Mouse (Mus musculus) liver, postnatal 0 days (tissue): ENCODE results near the gene Kcnj15. TPM values are rescaled to one million over a fixed set of nuclear protein-coding genes. Genes with fewer than 3 reads are reported as not detected.
A peak's percentile ranks its signal among the peaks of the same experiment; 100 is the strongest.

Experiments used
- ATAC-seq: fragments of 200-750 bp; cut with Nextera tagmentation; 2 replicates; pipeline ENCODE4 v1.8.0; 2017; ENCODE audit warnings: mild to moderate bottlenecking, moderate library complexity
- DNase-seq: peaks from one replicate; pipeline ENCODE4 v3.0.0-alpha.2; 2016
- H3K27ac ChIP-seq: fragments of 300-500 bp; sonication (generic); 2 replicates; pipeline ENCODE4 v1.5.1; 2014; ENCODE audit warnings: antibody characterized with exemption, moderate library complexity, mild to moderate bottlenecking, low read depth
- H3K27me3 ChIP-seq: fragments of 300-500 bp; sonication (generic); 2 replicates; pipeline ENCODE4 v1.6.1; 2014; ENCODE audit warnings: low read length, control low read depth, mixed read lengths; ENCODE audit not compliant: insufficient read depth
- H3K36me3 ChIP-seq: fragments of 300-500 bp; sonication (generic); replicated peaks from 2 replicates; pipeline ENCODE4 v1.6.1; 2014; ENCODE audit warnings: mild to moderate bottlenecking, control low read depth, low read length, moderate library complexity, mixed read lengths; ENCODE audit not compliant: insufficient read depth
- H3K4me1 ChIP-seq: fragments of 300-500 bp; sonication (generic); 2 replicates; pipeline ENCODE4 v1.6.1; 2014; ENCODE audit warnings: antibody characterized with exemption, mild to moderate bottlenecking, control low read depth; ENCODE audit not compliant: insufficient read depth
- H3K4me2 ChIP-seq: fragments of 300-500 bp; sonication (generic); 2 replicates; pipeline ENCODE4 v1.6.1; 2014; ENCODE audit warnings: low read depth, mild to moderate bottlenecking, low read length, moderate library complexity, mixed read lengths
- H3K4me3 ChIP-seq: fragments of 300-500 bp; sonication (generic); 2 replicates; pipeline ENCODE4 v1.5.1; 2014; ENCODE audit warnings: low read depth, low read length
- H3K9ac ChIP-seq: fragments of 300-500 bp; sonication (generic); replicated peaks from 2 replicates; pipeline ENCODE4 v1.6.1; 2014; ENCODE audit warnings: mild to moderate bottlenecking, moderate library complexity
- H3K9me3 ChIP-seq: fragments of 300-500 bp; sonication (generic); 2 replicates; pipeline ENCODE4 v1.6.1; 2016; ENCODE audit warnings: mild to moderate bottlenecking, control low read depth, low read length, mixed read lengths
- CTCF ChIP-seq: sonication (generic); IDR thresholded peaks from 2 replicates; pipeline ENCODE4 v1.5.1; 2016; ENCODE audit warnings: antibody characterized with exemption, low read depth
- EP300 ChIP-seq: IDR thresholded peaks from 2 replicates; pipeline ENCODE4 v1.6.1; 2016; ENCODE audit warnings: antibody characterized with exemption, low read depth, mild to moderate bottlenecking
- WGBS: fragments of 180-500 bp; shearing (Covaris S2); extraction: QIAGEN DNeasy Blood & Tissue Kit; methylation state at CpG from one replicate; pipeline ENCODE4 v1.1.7; 2014; ENCODE audit not compliant: insufficient replicate concordance; 5-methylcytosine and 5-hydroxymethylcytosine counted together
- polyA plus RNA-seq: library from polyadenylated mRNA; unstranded; fragments of >200 nt; fragmentation: Nextera tagmentation; extraction: Ambion mirVana; gene quantifications from 2 replicates; pipeline ENCODE4 v1.2.1, GENCODE M21; 2015

Kcnj15 gene
- polyA plus RNA-seq, 1 experiment from 2014 or later, result 0.25 TPM

- Histone ChIP-seq H3K27ac (no peak overlapping the region), H3K9ac (no peak overlapping the region), H3K4me1 (no peaks in the 10 kb centered on the region), H3K27me3 (no peaks in the 10 kb centered on the region), H3K36me3 (no peaks in the 10 kb centered on the region), H3K9me3 (no peaks in the 10 kb centered on the region), H3K4me3 (no peak overlapping the region), H3K4me2 (no peak overlapping the region)
- ATAC-seq (no peak), DNase-seq (no peak)
- WGBS, result 82% methylated on average over 14 of the region's 14 CpGs
- TF ChIP-seq CTCF, result no peak
- TF ChIP-seq EP300, result no peak
These were observed 35.6 kb downstream of the Kcnj15 start for GRCm38 (mm10) chr16:95292843-95293505.

GRCm38 (mm10) chr16:95297651-95298050 is 40.3 kb downstream of the Kcnj15 start:
- DNase-seq (no peak), ATAC-seq (no peak)
- TF ChIP-seq CTCF, result no peak
- no peak for TF ChIP-seq EP300
- WGBS, result 43% methylated on average over 3 of the region's 3 CpGs
- Histone ChIP-seq H3K4me2 (peak overlapping the region; percentile 15; the same call in 1 of the 2 replicates), H3K9me3 (no peaks in the 10 kb centered on the region), H3K9ac (no peak overlapping the region), H3K36me3 (no peaks in the 10 kb centered on the region), H3K27me3 (no peaks in the 10 kb centered on the region), H3K27ac (no peak overlapping the region), H3K4me3 (no peak overlapping the region), H3K4me1 (no peaks in the 10 kb centered on the region)

GRCm38 (mm10) chr16:95301667-95302066 is 44.3 kb downstream of the Kcnj15 start:
- Histone ChIP-seq H3K27ac (no peak overlapping the region), H3K27me3 (no peaks in the 10 kb centered on the region), H3K9me3 (no peaks in the 10 kb centered on the region), H3K36me3 (no peaks in the 10 kb centered on the region), H3K9ac (no peak overlapping the region), H3K4me2 (no peak overlapping the region), H3K4me1 (no peaks in the 10 kb centered on the region), H3K4me3 (no peak overlapping the region)
- TF ChIP-seq CTCF (no peak), EP300 (no peak)
- no peak for ATAC-seq
- WGBS, result 62% methylated on average over 3 of the region's 3 CpGs
- no peak for DNase-seq

GRCm38 (mm10) chr16:95303676-95304075 is 46.3 kb downstream of the Kcnj15 start:
- no peak overlapping the region for H3K4me2 ChIP-seq
- peak; percentile 45 for ATAC-seq

GRCm38 (mm10) chr16:95307823-95308360 is 50.5 kb downstream of the Kcnj15 start:
- H3K4me1 ChIP-seq, result no peaks in the 10 kb centered on the region
- no peak overlapping the region for H3K27ac ChIP-seq
- H3K9me3 ChIP-seq, result no peaks in the 10 kb centered on the region
- no peak overlapping the region for H3K4me2 ChIP-seq
- no peaks in the 10 kb centered on the region for H3K27me3 ChIP-seq
- no peak overlapping the region for H3K4me3 ChIP-seq
- H3K9ac ChIP-seq, result no peak overlapping the region
- DNase-seq (no peak), ATAC-seq (no peak)
- no peaks in the 10 kb centered on the region for H3K36me3 ChIP-seq
- 76% methylated on average over 3 of the region's 3 CpGs for WGBS
- no peak for TF ChIP-seq EP300
- no peak for TF ChIP-seq CTCF

More at GRCm38 (mm10) chr16:95303676-95304075, 46.3 kb downstream of the Kcnj15 start:
- Histone ChIP-seq H3K27ac (no peak overlapping the region), H3K9me3 (no peaks in the 10 kb centered on the region), H3K27me3 (no peaks in the 10 kb centered on the region), H3K36me3 (no peaks in the 10 kb centered on the region), H3K4me3 (no peak overlapping the region), H3K4me1 (no peaks in the 10 kb centered on the region), H3K9ac (no peak overlapping the region)
- no peak for TF ChIP-seq CTCF
- no peak for TF ChIP-seq EP300
- WGBS, result 24% methylated on average over 9 of the region's 9 CpGs
- DNase-seq, result no peak

- no peak overlapping the region for H3K27ac ChIP-seq
- no peaks in the 10 kb centered on the region for H3K4me1 ChIP-seq
- H3K4me3 ChIP-seq, result no peak overlapping the region
- H3K27me3 ChIP-seq, result no peaks in the 10 kb centered on the region
- 45% methylated on average over 9 of the region's 9 CpGs for WGBS
- DNase-seq (no peak), ATAC-seq (no peak)
- H3K9ac ChIP-seq, result no peak overlapping the region
- no peaks in the 10 kb centered on the region for H3K9me3 ChIP-seq
- H3K4me2 ChIP-seq, result no peak overlapping the region
- H3K36me3 ChIP-seq, result no peaks in the 10 kb centered on the region
- TF ChIP-seq EP300, result no peak
These were observed 64.7 kb downstream of the Kcnj15 start for GRCm38 (mm10) chr16:95321945-95322625.
